Mouse (Mus musculus) C2C12 (cell line): ENCODE data around the gene Abhd17c. TPM values are rescaled to one million over a fixed set of nuclear protein-coding genes. Genes with fewer than 3 reads are reported as not detected.

Experiments used
- H3K27me3 ChIP-seq: one replicate; pipeline ENCODE4 v1.6.1; 2011; ENCODE audit not compliant: control insufficient read depth, insufficient read depth, insufficient read length
- H3K36me3 ChIP-seq: one replicate; pipeline ENCODE4 v1.6.1; 2011; ENCODE audit not compliant: control insufficient read depth, insufficient read depth
- H3K4me3 ChIP-seq: one replicate; pipeline ENCODE4 v1.5.1; 2011; ENCODE audit warnings: mild to moderate bottlenecking, control low read depth; ENCODE audit not compliant: poor library complexity, insufficient read depth, severe bottlenecking
- H3K79me2 ChIP-seq: one replicate; pipeline ENCODE4 v1.6.1; 2011; ENCODE audit not compliant: control insufficient read depth, insufficient read depth
- H3K79me3 ChIP-seq: one replicate; pipeline ENCODE4 v1.6.1; 2011; ENCODE audit warnings: low read depth, control low read depth
- H3ac ChIP-seq: one replicate; pipeline ENCODE3; 2011; ENCODE audit warnings: low read depth; ENCODE audit not compliant: control insufficient read depth, insufficient read length
- CEBPB ChIP-seq: IDR thresholded peaks from one replicate; pipeline ENCODE4 v1.6.1; 2011; ENCODE audit warnings: low read depth, mild to moderate bottlenecking, control low read depth, moderate library complexity
- CTCF ChIP-seq: IDR thresholded peaks from one replicate; pipeline ENCODE4 v1.5.1; 2011; ENCODE audit not compliant: control insufficient read depth, insufficient read depth, insufficient read length
- FOSL1 ChIP-seq: IDR thresholded peaks from one replicate; pipeline ENCODE4 v1.8.0; 2011; ENCODE audit warnings: mild to moderate bottlenecking, low read length; ENCODE audit not compliant: poor library complexity, insufficient read depth, severe bottlenecking
- MAX ChIP-seq: IDR thresholded peaks from one replicate; pipeline ENCODE4 v1.6.1; 2011; ENCODE audit warnings: mild to moderate bottlenecking, control low read depth
- MYOD1 ChIP-seq: IDR thresholded peaks from one replicate; pipeline ENCODE4 v1.6.1; 2011; ENCODE audit warnings: low read depth; ENCODE audit not compliant: control insufficient read depth, insufficient read length
- MYOG ChIP-seq: IDR thresholded peaks from one replicate; pipeline ENCODE4 v1.6.1; 2011; ENCODE audit not compliant: control insufficient read depth, insufficient read length; ENCODE audit errors: extremely low read depth
- USF1 ChIP-seq: IDR thresholded peaks from one replicate; pipeline ENCODE4 v1.6.1; 2011; ENCODE audit warnings: low read depth, mild to moderate bottlenecking, control low read depth, moderate library complexity
- polyA plus RNA-seq: library from polyadenylated mRNA; unstranded; fragments of >200 nt; fragmentation: generic; extraction: Trizol; gene quantifications from one replicate; pipeline ENCODE4 v1.2.1, GENCODE M21; 2012; ENCODE audit warnings: missing spikeins

The Abhd17c gene
- polyA plus RNA-seq, 1 experiment = 32.9 TPM

DNA sequence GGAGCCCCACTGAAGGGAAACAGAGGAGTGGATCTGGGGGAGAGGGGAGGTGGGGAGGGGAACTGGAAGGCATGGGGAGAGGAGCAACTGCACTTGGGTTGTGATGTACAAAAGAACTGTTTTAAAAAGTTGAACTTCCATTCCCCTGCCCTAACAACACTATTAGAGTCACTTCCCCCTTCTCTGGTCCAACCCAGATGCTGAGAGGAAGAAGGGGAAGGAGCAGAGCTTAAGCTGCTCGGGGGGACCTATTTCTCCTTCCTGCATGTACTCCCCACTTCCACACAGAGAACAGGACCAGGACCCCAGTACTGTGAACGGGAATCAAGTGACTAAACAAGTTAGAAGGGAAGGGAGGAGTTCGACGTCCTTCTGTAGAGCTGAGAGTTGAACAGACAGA lies 11.9 kb upstream of the Abhd17c start:
- no peaks in the 10 kb centered on the region for H3K36me3 ChIP-seq
- no peak for TF ChIP-seq USF1
- no peak for TF ChIP-seq FOSL1
- no peak for TF ChIP-seq CTCF
- no peak for TF ChIP-seq MAX
- TF ChIP-seq CEBPB = no peak
- TF ChIP-seq MYOG = no peak
- no peak for TF ChIP-seq MYOD1

DNA sequence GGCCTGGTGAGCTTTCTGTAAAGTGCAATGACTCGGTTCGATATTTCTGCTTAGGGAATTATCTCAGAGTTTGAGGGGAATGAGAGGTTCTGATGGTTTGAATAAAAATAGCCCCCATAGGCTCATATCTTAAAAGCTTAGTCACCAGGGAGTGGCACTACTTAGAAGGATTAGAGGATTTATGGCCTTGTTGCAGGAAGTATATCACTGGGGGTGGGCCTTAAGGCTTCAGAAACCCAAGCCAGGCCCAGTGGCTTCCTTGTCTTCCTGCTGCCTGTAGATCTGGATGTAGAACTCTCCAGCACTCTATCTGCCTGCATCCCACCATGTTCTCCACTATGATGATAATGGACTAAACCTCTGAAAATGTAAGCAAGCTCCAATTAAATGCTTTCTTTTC lies 7.7 kb upstream of the Abhd17c start:
- Histone ChIP-seq H3K27me3 (no peaks in the 10 kb centered on the region), H3K4me3 (no peak overlapping the region), H3K79me2 (no peaks in the 10 kb centered on the region), H3ac (no peak overlapping the region), H3K36me3 (no peaks in the 10 kb centered on the region), H3K79me3 (no peaks in the 10 kb centered on the region)
- TF ChIP-seq CTCF (no peak), FOSL1 (no peak), CEBPB (no peak), USF1 (no peak), MAX (no peak), MYOG (no peak), MYOD1 (no peak)

More for the DNA sequence above, 11.9 kb upstream of the Abhd17c start:
- Histone ChIP-seq H3K4me3 (no peak overlapping the region), H3K79me2 (no peaks in the 10 kb centered on the region), H3K27me3 (no peaks in the 10 kb centered on the region), H3K79me3 (no peaks in the 10 kb centered on the region), H3ac (no peak overlapping the region)

DNA sequence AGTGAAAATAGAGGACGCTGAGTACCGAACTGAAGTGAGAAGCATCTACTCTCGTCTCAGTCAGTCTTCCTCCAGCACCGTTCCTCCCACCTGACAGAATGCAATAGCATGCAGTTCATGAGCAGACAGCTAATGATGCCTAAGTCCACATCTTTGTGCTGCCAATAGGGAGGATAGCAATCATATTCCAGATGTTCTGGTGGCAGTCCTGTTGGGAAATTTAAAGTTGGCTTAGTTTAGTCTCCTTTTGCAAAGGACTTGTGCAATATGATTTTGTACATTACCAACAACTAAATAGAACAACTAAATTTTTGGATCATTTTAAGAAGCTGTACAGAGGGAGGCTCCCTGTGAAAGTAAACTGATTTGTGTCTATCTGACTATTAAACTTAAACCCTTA lies 2.1 kb upstream of the Abhd17c start:
- H3K27me3 ChIP-seq = no peaks in the 10 kb centered on the region
- no peak overlapping the region for H3ac ChIP-seq
- no peak overlapping the region for H3K4me3 ChIP-seq
- H3K79me2 ChIP-seq = peaks cover 29% of the 10 kb centered on the region
- no peak for TF ChIP-seq MYOD1
- TF ChIP-seq CEBPB = no peak
- TF ChIP-seq USF1 = no peak
- TF ChIP-seq MYOG = no peak
- TF ChIP-seq CTCF = no peak
- TF ChIP-seq MAX = no peak
- TF ChIP-seq FOSL1 = no peak
- H3K36me3 ChIP-seq = no peaks in the 10 kb centered on the region
- peaks cover 23% of the 10 kb centered on the region for H3K79me3 ChIP-seq

DNA sequence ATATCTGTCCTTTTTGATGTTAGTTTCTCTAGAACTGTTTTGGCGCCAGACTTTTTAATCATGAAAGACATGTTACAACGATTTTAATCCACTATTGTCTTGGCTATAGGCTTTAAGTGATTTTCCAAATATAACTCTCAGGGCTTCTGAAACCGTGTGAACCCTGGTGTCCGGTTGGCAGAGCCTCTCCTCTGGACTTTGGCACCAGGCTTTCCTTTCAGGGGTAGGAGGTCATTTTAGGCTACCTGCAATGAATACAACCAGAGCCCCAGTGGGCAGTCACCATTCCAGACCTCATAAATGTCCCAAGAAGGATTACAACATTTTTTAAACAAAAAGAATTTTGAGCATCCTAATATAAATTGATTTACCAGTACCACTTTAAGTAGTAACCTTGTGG lies 1.1 kb upstream of the Abhd17c start:
- peaks cover 33% of the 10 kb centered on the region for H3K79me3 ChIP-seq
- H3K27me3 ChIP-seq = no peaks in the 10 kb centered on the region
- no peak overlapping the region for H3K4me3 ChIP-seq
- peaks cover 39% of the 10 kb centered on the region for H3K79me2 ChIP-seq
- TF ChIP-seq CTCF (no peak), USF1 (no peak), FOSL1 (no peak), CEBPB (no peak), MYOG (no peak), MAX (no peak), MYOD1 (no peak)
- H3ac ChIP-seq = no peak overlapping the region
- peaks cover 2% of the 10 kb centered on the region for H3K36me3 ChIP-seq

DNA sequence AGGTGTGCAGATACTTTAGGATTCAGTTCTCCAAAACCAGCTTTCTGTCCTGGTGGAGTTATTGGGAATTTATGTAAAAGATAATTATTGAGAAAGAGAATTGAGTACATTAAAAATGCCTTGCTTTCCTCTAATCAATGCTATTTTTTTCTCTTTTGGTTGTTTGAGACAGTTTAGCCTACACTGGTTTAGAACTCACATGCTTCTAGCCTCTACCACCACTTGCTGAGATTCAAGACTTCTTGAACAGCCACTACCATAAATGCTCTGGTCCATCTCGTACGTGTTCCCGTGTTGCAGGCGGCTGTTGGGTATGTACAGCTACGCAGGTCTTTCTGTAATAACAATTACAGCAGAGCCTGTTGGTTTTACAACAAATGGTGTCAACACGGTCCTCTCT lies 681 bp upstream of the Abhd17c start:
- Histone ChIP-seq H3K4me3 (peak overlapping the region; percentile 2), H3K27me3 (no peaks in the 10 kb centered on the region), H3K79me3 (peaks cover 37% of the 10 kb centered on the region), H3ac (no peak overlapping the region), H3K79me2 (peaks cover 44% of the 10 kb centered on the region), H3K36me3 (peaks cover 6% of the 10 kb centered on the region)
- TF ChIP-seq CEBPB (no peak), MYOD1 (no peak), MYOG (no peak), FOSL1 (no peak), CTCF (no peak), USF1 (no peak), MAX (no peak)

DNA sequence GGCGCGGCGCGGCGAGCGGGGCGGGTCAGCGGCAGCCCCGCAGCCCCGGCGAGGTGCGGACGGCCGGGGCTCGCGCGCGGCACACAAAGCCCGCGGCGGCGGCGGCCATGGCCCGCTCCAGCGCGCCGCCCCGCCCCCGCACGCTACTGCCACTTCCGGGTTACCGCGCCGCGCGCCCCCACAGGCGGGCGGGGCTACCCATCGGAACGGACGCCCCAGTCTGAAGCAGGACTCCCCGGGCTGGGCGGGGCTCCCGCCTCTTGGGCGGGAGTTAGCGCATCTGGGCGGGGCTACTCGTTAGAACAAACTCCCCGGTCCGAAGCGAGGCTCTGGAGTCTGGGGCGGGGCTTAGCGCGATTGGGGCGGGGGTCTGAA lies 254 bp upstream of the Abhd17c start:
- peak overlapping the region; percentile 65 for H3K4me3 ChIP-seq
- H3ac ChIP-seq = peak overlapping the region; percentile 98
- no peak for TF ChIP-seq MAX

More for the DNA sequence above, 254 bp upstream of the Abhd17c start:
- Histone ChIP-seq H3K79me2 (peaks cover 48% of the 10 kb centered on the region), H3K79me3 (peaks cover 41% of the 10 kb centered on the region), H3K27me3 (no peaks in the 10 kb centered on the region), H3K36me3 (peaks cover 6% of the 10 kb centered on the region)
